Mouse (Mus musculus) E14TG2a.4 (cell line): ENCODE data around the gene Ctnnbl1.

ENCODE experiments used
- CTCF ChIP-seq: conservative IDR thresholded peaks from 2 replicates; pipeline ENCODE4 v1.5.1; 2014; ENCODE audit warnings: low read length
- NANOG ChIP-seq: IDR thresholded peaks from 2 replicates; pipeline ENCODE4 v1.6.1; 2014; ENCODE audit warnings: borderline replicate concordance, low read length, mixed read lengths
- POU5F1 ChIP-seq: IDR thresholded peaks from 2 replicates; pipeline ENCODE4 v1.6.1; 2014; ENCODE audit warnings: low read length, borderline replicate concordance

- TF ChIP-seq CTCF: no peak
- no peak for TF ChIP-seq NANOG
- no peak for TF ChIP-seq POU5F1
These were observed 31.7 kb downstream of the Ctnnbl1 start for GRCm38 (mm10) chr2:157768682-157769429.
